Mouse (Mus musculus): ENCODE results near the gene Trim14. TPM values are rescaled to one million over a fixed set of nuclear protein-coding genes. Genes with fewer than 3 reads are reported as not detected.

Trim14 gene
- total RNA-seq, 2 experiments from 2014 or later = 0.56 to 1.2 TPM

- intact Hi-C loops (cut with DNase I) = no loop called here
- H3K27ac ChIP-seq = no peak overlapping the region
- peak; percentile 43 for DNase-seq
- no peak for TF ChIP-seq CTCF (IDR thresholded peaks at IDR 0.05)
- peak overlapping the region; percentile 72 for H3K4me3 ChIP-seq
These were observed 1.8 kb downstream of the Trim14 start for GRCm38 (mm10) chr4:46533934-46534720.

- no peak for DNase-seq
- TF ChIP-seq CTCF (IDR thresholded peaks at IDR 0.05) = no peak
- intact Hi-C loops (cut with DNase I) = no loop called here
- no peak overlapping the region for H3K4me3 ChIP-seq
- H3K27ac ChIP-seq = no peak overlapping the region
These were observed 3.0 kb downstream of the Trim14 start for GRCm38 (mm10) chr4:46532926-46533325.

GRCm38 (mm10) chr4:46532511-46532910 lies 3.4 kb downstream of the Trim14 start:
- Histone ChIP-seq H3K27ac (no peak overlapping the region), H3K4me3 (no peak overlapping the region)
- no peak for TF ChIP-seq CTCF (IDR thresholded peaks at IDR 0.05)
- intact Hi-C loops (cut with DNase I) = no loop called here
- no peak for DNase-seq

GRCm38 (mm10) chr4:46529722-46530121 lies 6.2 kb downstream of the Trim14 start:
- H3K4me3 ChIP-seq = no peak overlapping the region
- DNase-seq = no peak
- no peak for TF ChIP-seq CTCF (IDR thresholded peaks at IDR 0.05)
- no peak overlapping the region for H3K27ac ChIP-seq
- intact Hi-C loops (cut with DNase I) = no loop called here

GRCm38 (mm10) chr4:46527558-46527926 lies 8.4 kb downstream of the Trim14 start:
- H3K4me3 ChIP-seq = peak overlapping the region; percentile 58
- DNase-seq = no peak
- no peak overlapping the region for H3K27ac ChIP-seq
- TF ChIP-seq CTCF (IDR thresholded peaks at IDR 0.05) = no peak
- intact Hi-C loops (cut with DNase I) = no loop called here

GRCm38 (mm10) chr4:46526798-46527557 lies 9.0 kb downstream of the Trim14 start:
- Histone ChIP-seq H3K4me3 (peak overlapping the region; percentile 58), H3K27ac (no peak overlapping the region)
- TF ChIP-seq CTCF (IDR thresholded peaks at IDR 0.05) = peak; percentile 38
- intact Hi-C loops (cut with DNase I) = no loop called here
- DNase-seq = no peak

- no peak for DNase-seq
- TF ChIP-seq CTCF (IDR thresholded peaks at IDR 0.05) = no peak
- H3K4me3 ChIP-seq = no peak overlapping the region
- H3K27ac ChIP-seq = no peak overlapping the region
- intact Hi-C loops (cut with DNase I) = no loop called here
These were observed 9.7 kb downstream of the Trim14 start for GRCm38 (mm10) chr4:46526226-46526625.

GRCm38 (mm10) chr4:46523324-46523723 lies 12.6 kb downstream of the Trim14 start:
- TF ChIP-seq CTCF (IDR thresholded peaks at IDR 0.05) = no peak
- Histone ChIP-seq H3K4me3 (no peak overlapping the region), H3K27ac (no peak overlapping the region)
- peak; percentile 8 for DNase-seq
- intact Hi-C loops (cut with DNase I) = no loop called here

GRCm38 (mm10) chr4:46521457-46521856 lies 14.5 kb downstream of the Trim14 start:
- intact Hi-C loops (cut with DNase I) = no loop called here
- no peak for TF ChIP-seq CTCF (IDR thresholded peaks at IDR 0.05)

GRCm38 (mm10) chr4:46520491-46520890 lies 15.4 kb downstream of the Trim14 start:
- H3K27ac ChIP-seq = no peak overlapping the region
- TF ChIP-seq CTCF (IDR thresholded peaks at IDR 0.05) = no peak
- no peak for DNase-seq
- no peak overlapping the region for H3K4me3 ChIP-seq
- intact Hi-C loops (cut with DNase I) = no loop called here

More at GRCm38 (mm10) chr4:46521457-46521856, 14.5 kb downstream of the Trim14 start:
- DNase-seq = peak; percentile 8
- Histone ChIP-seq H3K27ac (no peak overlapping the region), H3K4me3 (no peak overlapping the region)

GRCm38 (mm10) chr4:46507736-46508460 lies 28.0 kb downstream of the Trim14 start:
- intact Hi-C loops (cut with DNase I) = loop anchor here (5.0 kb wide), 1 partner anchor 144 kb away; the partner anchor contains the start of gene Tbc1d2
- H3K4me3 ChIP-seq = peak overlapping the region; percentile 81
- H3K27ac ChIP-seq = peak overlapping the region; percentile 82
- TF ChIP-seq CTCF (IDR thresholded peaks at IDR 0.05) = peak; percentile 88
- peak; percentile 84 for DNase-seq

- no peak for TF ChIP-seq CTCF (IDR thresholded peaks at IDR 0.05)
- peak overlapping the region; percentile 94 for H3K27ac ChIP-seq
- H3K4me3 ChIP-seq = peak overlapping the region; percentile 81
- intact Hi-C loops (cut with DNase I) = loop anchor here (5.0 kb wide), 1 partner anchor 145 kb away; the partner anchor contains the start of gene Tbc1d2
- DNase-seq = peak; percentile 99
These were observed 28.9 kb downstream of the Trim14 start for GRCm38 (mm10) chr4:46506801-46507610.
